20 mouse cellular contexts compared by ENCODE assay signal in genomic region chr10:68961376-68961775, GRCm38 (mm10).
"Had no signal": no experiment of that assay in that cellular context is flagged by ENCODE, and none has a peak within 500 bp of the region (broad histone marks: within the 10 kb centered on the region; RNA-seq: fewer than 3 reads in every experiment).

No protein-coding gene starts in this region.

- DNase-seq: liver, postnatal 0 days; lung, adult 2 months; lung, postnatal 10 days; lung, postnatal 36 days; retina, postnatal 1 day; right cerebral cortex, adult 18-20 months; right cerebral cortex, postnatal 25 days; right cerebral cortex, postnatal 4 days; spleen, adult 18-20 months; thymus, adult 18-20 months; thymus, postnatal 14 days; thymus, postnatal 36 days had no signal

- ATAC-seq: liver, postnatal 0 days; midbrain, embryonic 13.5 days; midbrain, embryonic 15.5 days had no signal

- H3K9me3 ChIP-seq: midbrain, embryonic 13.5 days; midbrain, embryonic 15.5 days; neural tube, embryonic 15.5 days had no signal

- H3K27me3 ChIP-seq: liver, embryonic 15.5 days; megakaryocyte, embryonic 14.5 days; midbrain, embryonic 13.5 days; midbrain, embryonic 15.5 days; neural tube, embryonic 13.5 days had no signal

- H3K27ac ChIP-seq: liver, embryonic 15.5 days; macrophage; midbrain, embryonic 13.5 days; midbrain, embryonic 15.5 days; neural tube, embryonic 13.5 days; neural tube, embryonic 15.5 days had no signal

- H3K4me2 ChIP-seq: liver, embryonic 15.5 days; midbrain, embryonic 11.5 days; midbrain, embryonic 13.5 days; midbrain, embryonic 15.5 days; neural tube, embryonic 13.5 days; neural tube, embryonic 15.5 days had no signal

- H3K36me3 ChIP-seq: liver, embryonic 15.5 days; midbrain, embryonic 13.5 days; midbrain, embryonic 15.5 days; neural tube, embryonic 13.5 days; neural tube, embryonic 15.5 days had no signal

- H3K9ac ChIP-seq: liver, embryonic 15.5 days; liver, postnatal 0 days; midbrain, embryonic 13.5 days; midbrain, embryonic 15.5 days; neural tube, embryonic 13.5 days; neural tube, embryonic 15.5 days had no signal

- H3K4me3 ChIP-seq: liver, embryonic 15.5 days; megakaryocyte, embryonic 14.5 days; midbrain, embryonic 13.5 days; midbrain, embryonic 15.5 days; neural tube, embryonic 13.5 days; neural tube, embryonic 15.5 days had no signal

- H3K4me1 ChIP-seq: liver, embryonic 15.5 days; megakaryocyte, embryonic 14.5 days; midbrain, embryonic 13.5 days; midbrain, embryonic 15.5 days; neural tube, embryonic 13.5 days; neural tube, embryonic 15.5 days had no signal
